Mouse (Mus musculus): ENCODE measurements at regions not wholly inside any gene's neighbourhood (a gene's known extent, or its start where the extent isn't known, plus 50 kb on each side); places are given as distances from the start of the nearest gene placed in this dataset.
A peak's percentile ranks its signal among the peaks of the same experiment; 100 is the strongest.
"Not testable (repeated sequence)": the region's sequence is repeated elsewhere in the genome, so short reads cannot be mapped to it uniquely, and the experiment has no call there.

GRCm38 (mm10) chr15:42082436-42082835 lies 1948.3 kb downstream of the 9330182O14Rik start:
- H3K4me3 ChIP-seq (replicated peaks) = no peak overlapping the region
- no peaks in the 10 kb centered on the region for H3K36me3 ChIP-seq
- no peaks in the 10 kb centered on the region for H3K9me3 ChIP-seq (replicated peaks)
- no peak overlapping the region for H3K9ac ChIP-seq
- WGBS = 19% methylated on average over 2 of the region's 2 CpGs
- no peaks in the 10 kb centered on the region for H3K4me1 ChIP-seq
- H3K27ac ChIP-seq (replicated peaks) = 0 out of 2 replicates have a peak overlapping the region, but pooled peaks have one; percentile 52
- no peak for ATAC-seq (ENCODE audit: insufficient number of reproducible peaks, low FRiP score, low TSS enrichment, low read depth)
- no peak overlapping the region for H3K4me2 ChIP-seq (replicated peaks)
- no peaks in the 10 kb centered on the region for H3K27me3 ChIP-seq

DNA sequence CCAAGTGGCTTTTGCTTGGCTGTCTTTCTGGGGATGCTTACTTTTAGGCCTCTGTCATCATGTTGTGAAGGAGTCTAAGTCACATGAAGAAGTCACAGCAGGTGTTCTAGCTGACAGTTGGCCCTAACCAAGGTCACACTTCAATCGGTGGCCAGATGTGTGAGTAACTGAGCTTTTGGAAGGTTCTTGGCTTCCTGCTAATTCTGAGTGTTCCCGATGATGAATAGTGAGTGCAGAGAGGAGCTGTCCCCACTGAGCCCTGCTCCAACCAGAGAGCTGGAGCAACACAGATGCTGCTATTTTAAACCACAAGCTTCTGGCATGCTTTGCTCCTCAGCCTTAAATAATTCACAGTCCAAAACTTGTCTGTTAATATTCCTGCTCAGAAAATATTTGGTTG lies 1966.6 kb downstream of the 9330182O14Rik start:
- Histone ChIP-seq H3K36me3 (no peaks in the 10 kb centered on the region), H3K9ac (no peak overlapping the region), H3K27ac (replicated peaks) (no peak overlapping the region), H3K4me3 (replicated peaks) (no peak overlapping the region), H3K4me1 (no peaks in the 10 kb centered on the region), H3K27me3 (no peaks in the 10 kb centered on the region), H3K4me2 (replicated peaks) (no peak overlapping the region), H3K9me3 (replicated peaks) (no peaks in the 10 kb centered on the region)
- 23% methylated on average over 2 of the region's 2 CpGs for WGBS
- no peak for ATAC-seq (ENCODE audit: insufficient number of reproducible peaks, low FRiP score, low TSS enrichment, low read depth)

GRCm38 (mm10) chr15:42104816-42105215 lies 1970.7 kb downstream of the 9330182O14Rik start:
- WGBS = 33% methylated on average over 2 of the region's 2 CpGs
- Histone ChIP-seq H3K36me3 (no peaks in the 10 kb centered on the region), H3K4me3 (replicated peaks) (no peak overlapping the region), H3K27me3 (no peaks in the 10 kb centered on the region), H3K9ac (no peak overlapping the region), H3K4me1 (no peaks in the 10 kb centered on the region), H3K9me3 (replicated peaks) (no peaks in the 10 kb centered on the region), H3K27ac (replicated peaks) (no peak overlapping the region), H3K4me2 (replicated peaks) (no peak overlapping the region)
- ATAC-seq (ENCODE audit: insufficient number of reproducible peaks, low FRiP score, low TSS enrichment, low read depth) = no peak

GRCm38 (mm10) chr15:42107106-42107505 lies 1972.9 kb downstream of the 9330182O14Rik start:
- H3K36me3 ChIP-seq = no peaks in the 10 kb centered on the region
- H3K4me1 ChIP-seq = no peaks in the 10 kb centered on the region
- H3K27ac ChIP-seq (replicated peaks) = no peak overlapping the region
- H3K4me3 ChIP-seq (replicated peaks) = no peak overlapping the region
- H3K27me3 ChIP-seq = no peaks in the 10 kb centered on the region
- no peak overlapping the region for H3K9ac ChIP-seq
- no peak overlapping the region for H3K4me2 ChIP-seq (replicated peaks)
- no peak for ATAC-seq (ENCODE audit: insufficient number of reproducible peaks, low FRiP score, low TSS enrichment, low read depth)
- no peaks in the 10 kb centered on the region for H3K9me3 ChIP-seq (replicated peaks)

DNA sequence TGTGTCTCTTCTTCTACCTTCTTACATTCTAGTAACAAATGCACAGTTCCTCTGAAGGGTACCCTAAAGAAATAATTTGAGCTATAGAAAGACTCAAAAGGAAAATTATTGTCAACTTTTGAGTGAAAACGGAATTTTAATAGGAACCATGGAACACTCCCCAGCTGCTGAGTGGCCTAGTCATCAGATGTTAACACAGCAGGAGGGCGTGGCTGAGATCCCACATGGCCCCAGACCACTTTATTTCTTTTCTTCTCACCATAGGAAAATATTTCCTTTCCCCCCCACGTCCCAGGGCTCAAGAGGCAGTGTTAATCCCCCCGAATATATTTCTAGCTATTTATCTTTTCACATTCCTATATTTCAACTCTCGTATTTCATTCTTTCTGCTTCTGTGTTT lies 1977.6 kb downstream of the 9330182O14Rik start:
- no peak for ATAC-seq (ENCODE audit: insufficient number of reproducible peaks, low FRiP score, low TSS enrichment, low read depth)
- WGBS = 41% methylated on average over 5 of the region's 5 CpGs
- H3K36me3 ChIP-seq = no peaks in the 10 kb centered on the region
- no peak overlapping the region for H3K4me3 ChIP-seq (replicated peaks)
- H3K4me2 ChIP-seq (replicated peaks) = no peak overlapping the region
- H3K9ac ChIP-seq = no peak overlapping the region
- no peaks in the 10 kb centered on the region for H3K9me3 ChIP-seq (replicated peaks)
- no peak overlapping the region for H3K27ac ChIP-seq (replicated peaks)
- no peaks in the 10 kb centered on the region for H3K27me3 ChIP-seq
- no peaks in the 10 kb centered on the region for H3K4me1 ChIP-seq

GRCm38 (mm10) chr15:42127471-42127870 lies 1993.3 kb downstream of the 9330182O14Rik start:
- H3K9me3 ChIP-seq (replicated peaks) = no peaks in the 10 kb centered on the region
- WGBS = 41% methylated on average over 1 of the region's 1 CpGs
- H3K4me2 ChIP-seq (replicated peaks) = no peak overlapping the region
- no peaks in the 10 kb centered on the region for H3K36me3 ChIP-seq
- H3K4me3 ChIP-seq (replicated peaks) = no peak overlapping the region
- H3K27me3 ChIP-seq = no peaks in the 10 kb centered on the region
- no peaks in the 10 kb centered on the region for H3K4me1 ChIP-seq
- no peak for ATAC-seq (ENCODE audit: insufficient number of reproducible peaks, low FRiP score, low TSS enrichment, low read depth)
- H3K27ac ChIP-seq (replicated peaks) = no peak overlapping the region
- no peak overlapping the region for H3K9ac ChIP-seq

DNA sequence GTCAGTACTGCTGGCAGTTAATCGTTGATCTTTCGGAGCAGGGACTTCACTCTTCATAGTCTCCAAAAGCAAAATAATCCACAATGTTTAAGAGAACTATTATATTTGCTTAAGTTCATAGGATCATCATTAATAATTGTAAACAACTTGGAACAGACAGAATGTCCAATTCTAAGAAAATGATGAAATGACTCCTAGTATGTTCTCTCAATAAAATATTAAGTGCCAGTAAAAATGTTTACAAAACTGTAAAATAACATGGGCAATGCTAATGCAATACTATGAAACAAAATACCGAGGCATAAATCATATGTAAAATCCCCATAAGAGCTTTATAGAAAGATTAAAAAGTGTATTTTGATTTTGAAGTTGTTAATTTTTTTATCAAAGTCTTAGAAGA lies 1994.8 kb downstream of the 9330182O14Rik start:
- no peak for ATAC-seq (ENCODE audit: insufficient number of reproducible peaks, low FRiP score, low TSS enrichment, low read depth)
- H3K4me2 ChIP-seq (replicated peaks) = no peak overlapping the region
- H3K27me3 ChIP-seq = no peaks in the 10 kb centered on the region
- H3K9ac ChIP-seq = no peak overlapping the region
- H3K27ac ChIP-seq (replicated peaks) = no peak overlapping the region
- H3K4me3 ChIP-seq (replicated peaks) = no peak overlapping the region
- H3K36me3 ChIP-seq = no peaks in the 10 kb centered on the region
- WGBS = 91% methylated on average over 3 of the region's 3 CpGs
- H3K4me1 ChIP-seq = no peaks in the 10 kb centered on the region
- H3K9me3 ChIP-seq (replicated peaks) = no peaks in the 10 kb centered on the region

DNA sequence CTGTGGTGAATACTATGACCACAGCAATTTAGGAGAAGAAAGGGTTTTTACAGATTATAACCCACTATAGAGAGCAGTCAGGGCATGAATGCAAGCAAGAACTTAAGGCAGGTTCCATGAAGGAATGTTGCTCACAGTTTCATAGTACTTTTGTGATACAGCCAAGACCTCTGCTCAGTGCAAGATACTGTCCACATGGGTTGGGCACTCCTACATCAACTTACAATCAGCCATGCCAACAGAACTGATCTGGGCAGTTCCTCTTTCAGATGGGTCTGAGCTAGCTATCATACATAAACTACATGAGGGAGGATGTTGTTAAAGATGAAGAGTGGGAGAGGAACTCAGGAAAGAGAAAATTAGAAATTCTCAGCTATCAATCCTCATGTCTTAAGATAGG lies 2032.4 kb downstream of the 9330182O14Rik start:
- H3K4me3 ChIP-seq (replicated peaks) = no peak overlapping the region

GRCm38 (mm10) chr15:42177766-42178165 lies 2043.6 kb downstream of the 9330182O14Rik start:
- not testable (repeated sequence) for H3K4me1 ChIP-seq; ATAC-seq (ENCODE audit: insufficient number of reproducible peaks, low FRiP score, low TSS enrichment, low read depth); H3K27me3 ChIP-seq; H3K4me2 ChIP-seq (replicated peaks); H3K36me3 ChIP-seq; H3K9ac ChIP-seq; H3K27ac ChIP-seq (replicated peaks); H3K4me3 ChIP-seq (replicated peaks); H3K9me3 ChIP-seq (replicated peaks)
- WGBS = 94% methylated on average over 1 of the region's 1 CpGs

More for the DNA sequence above, 2032.4 kb downstream of the 9330182O14Rik start:
- Histone ChIP-seq H3K4me2 (replicated peaks) (no peak overlapping the region), H3K9me3 (replicated peaks) (no peaks in the 10 kb centered on the region), H3K4me1 (no peaks in the 10 kb centered on the region), H3K9ac (no peak overlapping the region), H3K27ac (replicated peaks) (no peak overlapping the region), H3K36me3 (no peaks in the 10 kb centered on the region), H3K27me3 (no peaks in the 10 kb centered on the region)
- no peak for ATAC-seq (ENCODE audit: insufficient number of reproducible peaks, low FRiP score, low TSS enrichment, low read depth)

- WGBS = 38% methylated on average over 5 of the region's 5 CpGs
- Histone ChIP-seq H3K27me3 (no peaks in the 10 kb centered on the region), H3K4me1 (no peaks in the 10 kb centered on the region), H3K27ac (replicated peaks) (no peak overlapping the region), H3K9ac (no peak overlapping the region), H3K9me3 (replicated peaks) (no peaks in the 10 kb centered on the region), H3K4me3 (replicated peaks) (no peak overlapping the region), H3K4me2 (replicated peaks) (no peak overlapping the region), H3K36me3 (no peaks in the 10 kb centered on the region)
- ATAC-seq (ENCODE audit: insufficient number of reproducible peaks, low FRiP score, low TSS enrichment, low read depth) = no peak
Measured at GRCm38 (mm10) chr15:42207187-42207846, 2073.2 kb downstream of the 9330182O14Rik start.

- H3K27ac ChIP-seq (replicated peaks) = no peak overlapping the region
- WGBS = 88% methylated on average over 11 of the region's 11 CpGs
- H3K4me3 ChIP-seq (replicated peaks) = no peak overlapping the region
Measured at GRCm38 (mm10) chr15:42219496-42219895, 2085.3 kb downstream of the 9330182O14Rik start.

DNA sequence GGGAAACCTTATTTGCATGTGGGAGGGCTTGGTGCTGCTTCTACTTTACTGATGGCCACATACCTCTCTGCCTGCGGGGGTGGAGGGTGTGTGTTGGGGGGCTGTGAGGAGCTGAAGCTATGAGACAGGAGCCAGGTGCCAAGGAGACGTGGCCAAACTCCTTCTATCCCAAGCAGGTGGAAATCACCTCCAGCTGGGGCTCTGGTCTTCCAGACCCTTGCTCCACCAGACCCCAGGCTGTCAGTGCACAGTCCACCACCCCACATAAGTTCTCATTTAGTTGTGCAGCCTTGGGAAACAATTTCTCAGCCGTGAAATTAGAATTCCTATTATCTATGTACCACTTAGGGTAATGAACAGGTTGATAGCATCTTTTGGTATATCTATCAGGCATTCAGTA lies 2085.8 kb downstream of the 9330182O14Rik start:
- H3K4me3 ChIP-seq (replicated peaks) = no peak overlapping the region
- 78% methylated on average over 3 of the region's 3 CpGs for WGBS
- no peak overlapping the region for H3K4me2 ChIP-seq (replicated peaks)
- no peak overlapping the region for H3K27ac ChIP-seq (replicated peaks)
- H3K9me3 ChIP-seq (replicated peaks) = no peaks in the 10 kb centered on the region
- H3K36me3 ChIP-seq = no peaks in the 10 kb centered on the region
- no peak overlapping the region for H3K9ac ChIP-seq
- ATAC-seq (ENCODE audit: insufficient number of reproducible peaks, low FRiP score, low TSS enrichment, low read depth) = no peak
- H3K27me3 ChIP-seq = no peaks in the 10 kb centered on the region
- H3K4me1 ChIP-seq = no peaks in the 10 kb centered on the region

More at GRCm38 (mm10) chr15:42219496-42219895, 2085.3 kb downstream of the 9330182O14Rik start:
- Histone ChIP-seq H3K9ac (no peak overlapping the region), H3K9me3 (replicated peaks) (no peaks in the 10 kb centered on the region), H3K4me1 (no peaks in the 10 kb centered on the region), H3K36me3 (no peaks in the 10 kb centered on the region), H3K27me3 (no peaks in the 10 kb centered on the region), H3K4me2 (replicated peaks) (no peak overlapping the region)
- ATAC-seq (ENCODE audit: insufficient number of reproducible peaks, low FRiP score, low TSS enrichment, low read depth) = no peak
